Comparison of ENCODE assay signal across 10 mouse cellular contexts in genomic region chr3:154723198-154723597, GRCm38 (mm10). TPM values are rescaled to one million over a fixed set of nuclear protein-coding genes. Genes with fewer than 3 reads are reported as not detected.
DNase-seq lines count a peak whose midpoint lies in the region; ATAC-seq and TF ChIP-seq lines count a peak whose summit lies in the region.
"Had no signal": no experiment of that assay in that cellular context is flagged by ENCODE, and none has a peak within 500 bp of the region (broad histone marks: within the 10 kb centered on the region; RNA-seq: fewer than 3 reads in every experiment).

No protein-coding gene starts in this region.

- no peak overlapping the region for H3K4me2 ChIP-seq in kidney, embryonic 15.5 days
- H3K4me2 ChIP-seq in heart, postnatal 0 days (ENCODE audit: low read depth, low read length), result no peak overlapping the region
- H3K4me2 ChIP-seq: hindbrain, embryonic 12.5 days; liver, embryonic 15.5 days had no signal

- H3K27ac ChIP-seq in kidney, adult 2 months (ENCODE audit: insufficient read depth, low read depth, low read length), result no peak overlapping the region
- H3K27ac ChIP-seq in kidney, embryonic 15.5 days, result no peak overlapping the region
- H3K27ac ChIP-seq in heart, postnatal 0 days (ENCODE audit: low read depth), result no peak overlapping the region
- H3K27ac ChIP-seq: hindbrain, embryonic 12.5 days; liver, embryonic 15.5 days had no signal

- TF ChIP-seq CTCF in kidney, adult 2 months (conservative IDR thresholded peaks at IDR 0.05; ENCODE audit: insufficient read depth, insufficient read length, low read depth, low read length), result no peak
- TF ChIP-seq CTCF in heart, postnatal 0 days (IDR thresholded peaks at IDR 0.05; ENCODE audit: low read depth), result no peak

- H3K36me3 ChIP-seq in kidney, adult 2 months (ENCODE audit: control insufficient read depth, insufficient read depth, low read length), result no peaks in the 10 kb centered on the region
- no peaks in the 10 kb centered on the region for H3K36me3 ChIP-seq in kidney, embryonic 15.5 days
- H3K36me3 ChIP-seq in heart, postnatal 0 days (replicated peaks; ENCODE audit: control insufficient read depth, insufficient read depth, low read length), result no peaks in the 10 kb centered on the region
- H3K36me3 ChIP-seq: hindbrain, embryonic 12.5 days; liver, embryonic 15.5 days had no signal

- 46% methylated on average over 7 of the region's 7 CpGs for WGBS in kidney, adult 2 months
- WGBS in kidney, embryonic 15.5 days, result 65% methylated on average over 7 of the region's 7 CpGs
- WGBS in heart, postnatal 0 days, result 48% methylated on average over 7 of the region's 7 CpGs

- H3K9ac ChIP-seq in kidney, embryonic 15.5 days, result no peak overlapping the region
- H3K9ac ChIP-seq in heart, postnatal 0 days (replicated peaks; ENCODE audit: low read depth, low read length), result no peak overlapping the region
- H3K9ac ChIP-seq: hindbrain, embryonic 12.5 days; liver, embryonic 15.5 days had no signal

- no peaks in the 10 kb centered on the region for H3K27me3 ChIP-seq in kidney, adult 2 months (replicated peaks; ENCODE audit: control insufficient read depth, insufficient read depth, low read length)
- no peaks in the 10 kb centered on the region for H3K27me3 ChIP-seq in kidney, embryonic 15.5 days
- H3K27me3 ChIP-seq in heart, postnatal 0 days (ENCODE audit: control insufficient read depth, insufficient read depth, low read length), result no peaks in the 10 kb centered on the region
- H3K27me3 ChIP-seq: hindbrain, embryonic 12.5 days; liver, embryonic 15.5 days had no signal

- H3K4me3 ChIP-seq in kidney, adult 2 months (ENCODE audit: insufficient read depth, low read depth, low read length), result no peak overlapping the region
- H3K4me3 ChIP-seq in kidney, embryonic 15.5 days (replicated peaks), result no peak overlapping the region
- no peak overlapping the region for H3K4me3 ChIP-seq in heart, postnatal 0 days (ENCODE audit: low read depth, low read length)
- H3K4me3 ChIP-seq: hindbrain, embryonic 12.5 days; liver, embryonic 15.5 days had no signal

- no peaks in the 10 kb centered on the region for H3K9me3 ChIP-seq in kidney, embryonic 15.5 days (replicated peaks)
- H3K9me3 ChIP-seq in heart, postnatal 0 days (replicated peaks; ENCODE audit: control insufficient read depth, low read length), result no peaks in the 10 kb centered on the region
- H3K9me3 ChIP-seq: hindbrain, embryonic 12.5 days; liver, embryonic 15.5 days had no signal

- no peaks in the 10 kb centered on the region for H3K4me1 ChIP-seq in kidney, adult 2 months (ENCODE audit: control insufficient read depth, insufficient read depth, low read length)
- H3K4me1 ChIP-seq in kidney, embryonic 15.5 days, result no peaks in the 10 kb centered on the region
- H3K4me1 ChIP-seq in heart, postnatal 0 days (ENCODE audit: control insufficient read depth, insufficient read depth), result no peaks in the 10 kb centered on the region
- H3K4me1 ChIP-seq: hindbrain, embryonic 12.5 days; liver, embryonic 15.5 days had no signal

- DNase-seq in kidney, adult 2 months, result peak; percentile 79
- DNase-seq in cerebellum, adult 18-20 months, result peak; percentile 70 to 75
- no peak for DNase-seq in heart, postnatal 0 days (ENCODE audit: low spot score)
- peak; percentile 65 for DNase-seq in lung, postnatal 14 days
- no peak for DNase-seq in urinary bladder, postnatal 4 days (ENCODE audit: low spot score in 2 of 2)
- no peak for DNase-seq in c-Kit-positive CD71-positive TER-119-positive erythroid progenitor cells, embryonic 14.5 days (ENCODE audit: low spot score)

- no peak for ATAC-seq in kidney, embryonic 15.5 days (replicated peaks; ENCODE audit: low FRiP score)
- ATAC-seq in heart, postnatal 0 days (ENCODE audit: insufficient read depth, low read depth), result 0 out of 2 replicates have a peak, but pooled peaks have one; percentile 27

- no peak for TF ChIP-seq POLR2A in kidney, adult 2 months (IDR thresholded peaks at IDR 0.05; ENCODE audit: low read depth, low read length)

- TF ChIP-seq EP300 in heart, postnatal 0 days (IDR thresholded peaks at IDR 0.05; ENCODE audit: low read depth), result no peak

RNA-seq across cellular contexts. Expression of gene Erich3, which starts 59.5 kb away (rescaled TPM):
- 0.19 TPM in 2 replicates for polyA plus RNA-seq in kidney, adult 2 months (2012; rRNA removed)
- 0.10 TPM in 1 of 2 replicates, not detected in the other for polyA plus RNA-seq in kidney, embryonic 15.5 days (2015; fragmentation: Nextera tagmentation; extraction: Ambion mirVana)
- total RNA-seq in heart, postnatal 0 days (2014; rRNA removed; ENCODE audit: low replicate concordance), result not detected in 2 replicates
- 0.05 and 0.08 TPM in 2 replicates for polyA plus RNA-seq in heart, postnatal 0 days (2015; fragmentation: Nextera tagmentation; extraction: Ambion mirVana)
- total RNA-seq: neutrophil, adult 5-6 weeks had no signal
- polyA plus RNA-seq: liver, embryonic 15.5 days had no signal

Comparison
In these comparisons a context has a peak if more than half of its experiments do, and no peak if none do; other contexts are left out.
1. DNase-seq: peak in kidney, adult 2 months (single experiment), cerebellum, adult 18-20 months (2 of 2) and lung, postnatal 14 days (single experiment); none in heart, postnatal 0 days (single experiment), urinary bladder, postnatal 4 days (0 of 2) and c-Kit-positive CD71-positive TER-119-positive erythroid progenitor cells, embryonic 14.5 days (single experiment).